Mouse (Mus musculus): ENCODE results near the gene Mpig6b. TPM values are rescaled to one million over a fixed set of nuclear protein-coding genes. Genes with fewer than 3 reads are reported as not detected.

Mpig6b gene
- total and polyA plus RNA-seq, 2 experiments from 2014 or later = 0.18 TPM; not detected in 1

- H3K9me3 ChIP-seq (ENCODE audit: low read length) = no peaks in the 10 kb centered on the region
- TF ChIP-seq CTCF (IDR thresholded peaks at IDR 0.05; ENCODE audit: low read depth) = no peak
- no peak overlapping the region for H3K9ac ChIP-seq (replicated peaks; ENCODE audit: low read length)
- ATAC-seq (no peak), DNase-seq (ENCODE audit: low spot score) (no peak)
- H3K27ac ChIP-seq = no peak overlapping the region
- no peaks in the 10 kb centered on the region for H3K4me1 ChIP-seq (ENCODE audit: insufficient read depth, low read length)
- no peak overlapping the region for H3K4me2 ChIP-seq (ENCODE audit: low read depth, low read length)
- no peaks in the 10 kb centered on the region for H3K27me3 ChIP-seq (ENCODE audit: insufficient read depth, low read length)
- 68% methylated on average over 6 of the region's 6 CpGs for WGBS
- peaks cover 43% of the 10 kb centered on the region for H3K36me3 ChIP-seq (ENCODE audit: insufficient read depth, low read length)
- no peak overlapping the region for H3K4me3 ChIP-seq (ENCODE audit: low read length)
Measured at GRCm38 (mm10) chr17:35104754-35105153, 38.8 kb upstream of the Mpig6b start.

DNA sequence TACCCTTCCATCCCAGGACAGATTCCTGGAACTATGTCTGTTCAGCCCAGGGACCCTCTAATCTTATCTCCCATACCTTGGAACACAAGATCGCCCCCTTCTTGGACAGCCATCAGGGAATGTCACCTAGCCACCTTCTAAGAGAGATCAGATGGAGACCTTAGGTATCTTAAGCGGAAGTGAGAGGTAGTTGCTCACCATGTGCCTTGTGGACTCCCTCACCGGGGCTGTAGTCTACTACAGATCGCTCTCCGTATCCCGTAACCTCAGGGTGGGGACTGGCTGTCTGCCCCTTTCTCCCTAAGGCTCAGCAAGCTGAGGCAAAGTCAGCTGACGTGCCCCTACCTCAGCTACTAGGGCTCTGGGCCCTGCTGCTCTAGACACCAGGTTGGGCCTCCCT is 38.1 kb upstream of the Mpig6b start:
- Histone ChIP-seq H3K4me3 (ENCODE audit: low read length) (no peak overlapping the region), H3K4me1 (ENCODE audit: insufficient read depth, low read length) (no peaks in the 10 kb centered on the region), H3K9me3 (ENCODE audit: low read length) (no peaks in the 10 kb centered on the region), H3K9ac (replicated peaks; ENCODE audit: low read length) (no peak overlapping the region), H3K4me2 (ENCODE audit: low read depth, low read length) (no peak overlapping the region), H3K27me3 (ENCODE audit: insufficient read depth, low read length) (no peaks in the 10 kb centered on the region), H3K27ac (no peak overlapping the region), H3K36me3 (ENCODE audit: insufficient read depth, low read length) (peaks cover 50% of the 10 kb centered on the region)
- DNase-seq (ENCODE audit: low spot score) (no peak), ATAC-seq (no peak)
- no peak for TF ChIP-seq CTCF (IDR thresholded peaks at IDR 0.05; ENCODE audit: low read depth)
- WGBS = 94% methylated on average over 7 of the region's 7 CpGs

DNA sequence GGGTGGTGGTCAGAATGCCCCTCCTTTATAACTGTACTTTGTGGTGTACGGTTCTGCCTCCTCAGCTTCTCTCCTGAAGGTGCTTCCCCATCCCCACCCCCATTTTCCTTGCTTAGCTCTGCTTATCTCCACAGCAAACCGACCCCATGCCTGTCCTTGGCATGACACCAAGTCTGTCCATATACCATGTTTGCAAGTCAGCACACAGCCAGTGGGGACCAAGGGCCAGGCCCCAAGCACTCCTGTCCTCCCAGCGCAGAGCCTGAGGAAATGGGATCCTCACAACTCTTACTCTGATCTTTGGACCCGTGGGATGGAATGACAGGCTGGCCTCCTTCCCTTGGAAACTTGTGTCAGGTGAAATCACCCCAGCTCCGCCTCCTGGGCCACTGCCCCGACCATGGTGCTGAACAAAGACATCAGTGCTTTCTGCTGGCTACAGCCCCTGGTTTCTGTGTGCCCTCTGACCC is 37.3 kb upstream of the Mpig6b start:
- Histone ChIP-seq H3K4me3 (ENCODE audit: low read length) (no peak overlapping the region), H3K27ac (no peak overlapping the region), H3K4me2 (ENCODE audit: low read depth, low read length) (no peak overlapping the region), H3K36me3 (ENCODE audit: insufficient read depth, low read length) (peaks cover 57% of the 10 kb centered on the region), H3K9me3 (ENCODE audit: low read length) (no peaks in the 10 kb centered on the region), H3K27me3 (ENCODE audit: insufficient read depth, low read length) (no peaks in the 10 kb centered on the region), H3K4me1 (ENCODE audit: insufficient read depth, low read length) (no peaks in the 10 kb centered on the region), H3K9ac (replicated peaks; ENCODE audit: low read length) (no peak overlapping the region)
- 67% methylated on average over 6 of the region's 6 CpGs for WGBS
- TF ChIP-seq CTCF (IDR thresholded peaks at IDR 0.05; ENCODE audit: low read depth) = no peak
- no peak for ATAC-seq
- no peak for DNase-seq (ENCODE audit: low spot score)

GRCm38 (mm10) chr17:35102299-35102698 is 36.3 kb upstream of the Mpig6b start:
- no peak overlapping the region for H3K4me3 ChIP-seq (ENCODE audit: low read length)
- no peaks in the 10 kb centered on the region for H3K9me3 ChIP-seq (ENCODE audit: low read length)
- H3K4me1 ChIP-seq (ENCODE audit: insufficient read depth, low read length) = no peaks in the 10 kb centered on the region
- WGBS = 67% methylated on average over 7 of the region's 8 CpGs
- no peak overlapping the region for H3K27ac ChIP-seq
- H3K36me3 ChIP-seq (ENCODE audit: insufficient read depth, low read length) = peaks cover 63% of the 10 kb centered on the region
- H3K27me3 ChIP-seq (ENCODE audit: insufficient read depth, low read length) = no peaks in the 10 kb centered on the region
- no peak overlapping the region for H3K4me2 ChIP-seq (ENCODE audit: low read depth, low read length)
- no peak overlapping the region for H3K9ac ChIP-seq (replicated peaks; ENCODE audit: low read length)
- ATAC-seq (no peak), DNase-seq (ENCODE audit: low spot score) (no peak)
- no peak for TF ChIP-seq CTCF (IDR thresholded peaks at IDR 0.05; ENCODE audit: low read depth)

DNA sequence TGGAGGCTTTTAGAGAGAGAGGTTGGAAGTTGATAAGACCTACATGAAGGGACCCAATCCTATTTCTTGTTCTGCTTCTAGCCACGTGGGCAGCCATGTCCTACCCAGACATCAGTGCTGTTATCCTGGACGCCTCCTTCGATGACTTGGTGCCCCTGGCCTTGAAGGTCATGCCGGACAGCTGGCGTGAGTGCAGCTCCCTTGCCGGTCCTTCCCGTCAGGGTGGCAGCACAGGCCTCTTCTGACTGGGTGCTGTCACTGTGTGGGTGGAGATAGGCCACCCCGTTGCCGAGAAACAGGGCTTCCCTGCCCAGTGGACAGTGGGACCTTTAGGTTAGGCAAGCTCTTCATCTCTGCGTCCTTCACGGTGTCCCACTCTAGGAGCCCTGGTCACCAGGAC is 35.2 kb upstream of the Mpig6b start:
- H3K9me3 ChIP-seq (ENCODE audit: low read length) = no peaks in the 10 kb centered on the region
- ATAC-seq (no peak), DNase-seq (ENCODE audit: low spot score) (no peak)
- H3K4me1 ChIP-seq (ENCODE audit: insufficient read depth, low read length) = no peaks in the 10 kb centered on the region
- no peak overlapping the region for H3K9ac ChIP-seq (replicated peaks; ENCODE audit: low read length)
- H3K27ac ChIP-seq = no peak overlapping the region
- no peak overlapping the region for H3K4me3 ChIP-seq (ENCODE audit: low read length)
- TF ChIP-seq CTCF (IDR thresholded peaks at IDR 0.05; ENCODE audit: low read depth) = no peak
- H3K4me2 ChIP-seq (ENCODE audit: low read depth, low read length) = no peak overlapping the region
- H3K36me3 ChIP-seq (ENCODE audit: insufficient read depth, low read length) = peaks cover 67% of the 10 kb centered on the region
- no peaks in the 10 kb centered on the region for H3K27me3 ChIP-seq (ENCODE audit: insufficient read depth, low read length)
- 90% methylated on average over 11 of the region's 11 CpGs for WGBS

DNA sequence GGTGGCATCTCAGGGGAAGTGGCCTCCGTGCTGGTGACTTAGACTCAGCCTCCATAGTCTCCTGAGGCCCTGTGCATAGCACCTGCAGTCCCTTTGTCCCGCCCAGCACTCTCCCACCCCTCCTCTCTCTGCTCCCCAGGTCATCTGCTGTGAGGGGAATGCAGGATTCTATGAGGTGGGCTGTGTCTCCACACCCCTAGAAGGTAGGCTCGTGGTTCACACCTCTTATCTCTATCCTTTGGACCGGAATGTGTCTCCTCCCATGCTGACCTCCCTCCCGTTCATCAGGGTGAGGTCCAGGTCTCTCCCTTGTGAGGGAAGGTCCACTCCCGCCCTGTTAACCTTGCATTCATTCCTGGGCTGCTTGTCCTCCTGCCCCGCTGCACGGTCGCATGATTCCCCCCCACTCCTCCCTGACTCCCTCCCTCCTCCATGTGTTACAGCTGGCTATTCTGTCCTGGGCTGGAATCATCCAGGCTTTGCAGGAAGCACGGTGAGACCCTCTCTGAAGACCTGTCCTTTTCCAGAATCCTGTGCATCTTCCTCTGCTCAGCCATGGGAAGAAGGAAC is 34.3 kb upstream of the Mpig6b start:
- H3K4me3 ChIP-seq (ENCODE audit: low read length) = no peak overlapping the region
- peaks cover 70% of the 10 kb centered on the region for H3K36me3 ChIP-seq (ENCODE audit: insufficient read depth, low read length)
- no peaks in the 10 kb centered on the region for H3K4me1 ChIP-seq (ENCODE audit: insufficient read depth, low read length)
- H3K9me3 ChIP-seq (ENCODE audit: low read length) = no peaks in the 10 kb centered on the region
- no peak overlapping the region for H3K4me2 ChIP-seq (ENCODE audit: low read depth, low read length)
- no peak overlapping the region for H3K9ac ChIP-seq (replicated peaks; ENCODE audit: low read length)
- DNase-seq (ENCODE audit: low spot score) = no peak
- H3K27me3 ChIP-seq (ENCODE audit: insufficient read depth, low read length) = no peaks in the 10 kb centered on the region
- no peak overlapping the region for H3K27ac ChIP-seq
- no peak for TF ChIP-seq CTCF (IDR thresholded peaks at IDR 0.05; ENCODE audit: low read depth)
- ATAC-seq = no peak
- 78% methylated on average over 10 of the region's 10 CpGs for WGBS

- ATAC-seq = no peak
- no peaks in the 10 kb centered on the region for H3K9me3 ChIP-seq (ENCODE audit: low read length)
- no peak for TF ChIP-seq CTCF (IDR thresholded peaks at IDR 0.05; ENCODE audit: low read depth)
- DNase-seq (ENCODE audit: low spot score) = no peak
- H3K4me3 ChIP-seq (ENCODE audit: low read length) = no peak overlapping the region
- 68% methylated on average over 12 of the region's 12 CpGs for WGBS
- H3K4me2 ChIP-seq (ENCODE audit: low read depth, low read length) = no peak overlapping the region
- no peaks in the 10 kb centered on the region for H3K4me1 ChIP-seq (ENCODE audit: insufficient read depth, low read length)
- H3K36me3 ChIP-seq (ENCODE audit: insufficient read depth, low read length) = peaks cover 72% of the 10 kb centered on the region
- H3K9ac ChIP-seq (replicated peaks; ENCODE audit: low read length) = no peak overlapping the region
- no peak overlapping the region for H3K27ac ChIP-seq
- H3K27me3 ChIP-seq (ENCODE audit: insufficient read depth, low read length) = no peaks in the 10 kb centered on the region
Measured at GRCm38 (mm10) chr17:35097164-35097655, 31.2 kb upstream of the Mpig6b start.
